Comparison of ENCODE assay signal across 20 mouse cellular contexts in genomic region chr8:12748183-12748582, GRCm38 (mm10).
"Had no signal": no experiment of that assay in that cellular context is flagged by ENCODE, and none has a peak within 500 bp of the region (broad histone marks: within the 10 kb centered on the region; RNA-seq: fewer than 3 reads in every experiment).

No protein-coding gene starts in this region.

- ATAC-seq: liver, postnatal 0 days; midbrain, embryonic 16.5 days had no signal

- H3K36me3 ChIP-seq: limb, embryonic 12.5 days; liver, embryonic 13.5 days; lung, embryonic 15.5 days; midbrain, embryonic 12.5 days; neural tube, embryonic 13.5 days had no signal

- H3K4me2 ChIP-seq: limb, embryonic 12.5 days; liver, embryonic 13.5 days; lung, embryonic 15.5 days; midbrain, embryonic 12.5 days; neural tube, embryonic 13.5 days had no signal

- H3K27me3 ChIP-seq: lung, embryonic 15.5 days; midbrain, embryonic 12.5 days; neural tube, embryonic 13.5 days had no signal

- H3K4me1 ChIP-seq: limb, embryonic 12.5 days; liver, embryonic 13.5 days; lung, embryonic 15.5 days; megakaryocyte, embryonic 14.5 days; midbrain, embryonic 12.5 days; neural tube, embryonic 13.5 days had no signal

- H3K9ac ChIP-seq: limb, embryonic 12.5 days; liver, embryonic 13.5 days; liver, postnatal 0 days; lung, embryonic 15.5 days; midbrain, embryonic 12.5 days; neural tube, embryonic 13.5 days had no signal

- H3K9me3 ChIP-seq: lung, embryonic 15.5 days; midbrain, embryonic 12.5 days had no signal

- H3K4me3 ChIP-seq: limb, embryonic 12.5 days; liver, embryonic 13.5 days; lung, embryonic 15.5 days; megakaryocyte, embryonic 14.5 days; midbrain, embryonic 12.5 days; neural tube, embryonic 13.5 days had no signal

- H3K27ac ChIP-seq: limb, embryonic 12.5 days; liver, embryonic 13.5 days; lung, embryonic 15.5 days; macrophage; midbrain, embryonic 12.5 days; neural tube, embryonic 13.5 days had no signal

- DNase-seq: kidney, adult 8-10 months; kidney, postnatal 14 days; layer of hippocampus, adult 9-11 months; layer of hippocampus, postnatal 36 days; liver; liver, embryonic 13.5 days; liver, postnatal 0 days; lung, postnatal 14 days; retina, postnatal 1 day; right cerebral cortex, postnatal 4 days; spleen, adult 18-20 months; thymus, adult 2 months; thymus, postnatal 36 days had no signal
